Mouse (Mus musculus) brain, embryonic 18.5 days (tissue): ENCODE measurements around the gene Mfng.

Experiments used
- DNase-seq: peaks from one replicate; pipeline ENCODE4 v3.0.0-alpha.2; 2012; ENCODE audit warnings: low read depth, low spot score

Mfng gene

GRCm38 (mm10) chr15:78773290-78773729, at the start of gene Mfng:
Gene Mfng, minus strand, starts transcription at chr15:78773475.
- DNase-seq = no peak

GRCm38 (mm10) chr15:78816074-78816391, 42.8 kb upstream of the Mfng start:
- no peak for DNase-seq

GRCm38 (mm10) chr15:78815314-78816073, 42.2 kb upstream of the Mfng start:
- no peak for DNase-seq

- DNase-seq = no peak
Observed at GRCm38 (mm10) chr15:78813603-78814002, 40.3 kb upstream of the Mfng start.

- DNase-seq = no peak
Observed at GRCm38 (mm10) chr15:78810146-78810545, 36.9 kb upstream of the Mfng start.

- no peak for DNase-seq
Observed at GRCm38 (mm10) chr15:78809739-78810138, 36.5 kb upstream of the Mfng start.

GRCm38 (mm10) chr15:78808980-78809379, 35.7 kb upstream of the Mfng start:
- no peak for DNase-seq

GRCm38 (mm10) chr15:78807141-78807540, 33.9 kb upstream of the Mfng start:
- DNase-seq = no peak

- no peak for DNase-seq
Observed at GRCm38 (mm10) chr15:78806614-78807013, 33.3 kb upstream of the Mfng start.

- no peak for DNase-seq
Observed at GRCm38 (mm10) chr15:78805351-78805750, 32.1 kb upstream of the Mfng start.

- DNase-seq = no peak
Observed at GRCm38 (mm10) chr15:78804326-78804725, 31.1 kb upstream of the Mfng start.

GRCm38 (mm10) chr15:78803499-78803900, 30.2 kb upstream of the Mfng start:
- DNase-seq = no peak

GRCm38 (mm10) chr15:78802776-78803391, 29.6 kb upstream of the Mfng start, which contains the start of gene Card10:
Gene Card10, minus strand, starts transcription at chr15:78803042.
- DNase-seq = no peak

GRCm38 (mm10) chr15:78801971-78802741, 28.9 kb upstream of the Mfng start:
- DNase-seq = no peak

GRCm38 (mm10) chr15:78801571-78801970, 28.3 kb upstream of the Mfng start:
- no peak for DNase-seq

GRCm38 (mm10) chr15:78799029-78799428, 25.8 kb upstream of the Mfng start:
- no peak for DNase-seq

GRCm38 (mm10) chr15:78797060-78797329, 23.7 kb upstream of the Mfng start:
- no peak for DNase-seq

- no peak for DNase-seq
Observed at GRCm38 (mm10) chr15:78796196-78797059, 23.2 kb upstream of the Mfng start.

GRCm38 (mm10) chr15:78790990-78791389, 17.7 kb upstream of the Mfng start:
- no peak for DNase-seq

GRCm38 (mm10) chr15:78790451-78790850, 17.2 kb upstream of the Mfng start:
- no peak for DNase-seq

GRCm38 (mm10) chr15:78789721-78790323, 16.5 kb upstream of the Mfng start:
- DNase-seq = no peak
